Mouse (Mus musculus): ENCODE results near the gene Cdkal1.

DNA sequence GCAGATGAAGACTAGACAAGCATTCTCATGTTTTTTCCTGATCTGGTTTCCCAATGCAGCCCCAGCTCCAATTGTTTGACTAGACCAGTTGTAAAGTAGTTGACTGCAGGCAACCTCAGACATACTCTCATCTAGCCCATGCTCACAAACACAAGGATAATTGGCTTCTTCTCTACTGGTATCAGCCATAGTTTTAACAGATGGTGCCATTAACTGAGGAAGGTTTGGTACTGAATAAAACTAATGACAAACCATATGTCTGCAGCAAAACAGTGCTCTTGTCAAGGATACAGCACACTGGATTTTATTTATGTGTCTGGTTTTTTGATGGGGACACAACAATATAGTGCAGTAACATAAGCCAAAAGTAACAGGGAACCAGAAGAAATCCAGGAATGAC is 52.8 kb downstream of the Cdkal1 start:
- no peak for TF ChIP-seq CTCF (conservative IDR thresholded peaks at IDR 0.05; ENCODE audit: low read length)
- no peak for TF ChIP-seq NANOG (IDR thresholded peaks at IDR 0.05; ENCODE audit: borderline replicate concordance, low read length)
- no peak for TF ChIP-seq POU5F1 (IDR thresholded peaks at IDR 0.05; ENCODE audit: borderline replicate concordance, low read length)

Measured in E14TG2a.4 (cell line).